Mouse (Mus musculus) kidney, postnatal 14 days (tissue): ENCODE results near the gene Angptl6.

Experiments used
- DNase-seq: peaks from one replicate; pipeline ENCODE4 v3.0.0; 2022; ENCODE audit warnings: mixed read lengths

Gene Angptl6

GRCm38 (mm10) chr9:20878710-20879065, 839 bp downstream of the Angptl6 start:
- no peak for DNase-seq

DNA sequence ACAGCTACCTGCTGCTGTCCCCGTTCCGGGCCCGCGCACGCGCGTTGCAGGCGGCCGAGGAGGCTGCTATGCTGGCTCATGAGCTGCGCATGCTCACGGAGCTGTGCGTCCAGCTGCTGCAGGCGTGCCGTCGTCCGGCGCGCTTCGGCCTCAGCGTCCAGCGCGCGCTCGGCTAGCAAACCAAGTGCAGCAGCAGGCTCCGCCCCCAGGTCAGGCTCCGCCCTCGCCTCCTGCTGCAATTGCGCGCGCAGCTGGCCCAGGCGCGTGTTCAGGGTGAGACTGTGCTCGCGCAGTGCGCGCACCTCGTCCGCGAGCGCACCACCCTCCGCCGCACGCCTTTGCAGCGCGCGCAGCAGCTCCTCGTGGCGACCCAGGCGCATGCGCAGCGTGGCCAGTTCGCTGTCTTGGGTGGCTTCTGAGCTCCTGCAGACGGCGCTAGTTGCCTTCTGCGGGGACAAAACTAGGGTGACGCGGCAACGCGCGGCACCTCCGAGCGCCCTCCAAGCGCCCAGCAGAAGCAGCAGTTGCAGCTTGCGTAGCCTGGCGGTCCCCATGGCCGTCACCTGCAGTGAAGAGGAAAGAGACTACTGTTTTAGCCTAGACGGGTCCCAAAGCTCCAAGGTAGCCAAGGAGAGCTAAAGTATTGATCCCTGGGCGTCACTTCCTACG, 1.4 kb downstream of the Angptl6 start:
- DNase-seq = peak; percentile 100

DNA sequence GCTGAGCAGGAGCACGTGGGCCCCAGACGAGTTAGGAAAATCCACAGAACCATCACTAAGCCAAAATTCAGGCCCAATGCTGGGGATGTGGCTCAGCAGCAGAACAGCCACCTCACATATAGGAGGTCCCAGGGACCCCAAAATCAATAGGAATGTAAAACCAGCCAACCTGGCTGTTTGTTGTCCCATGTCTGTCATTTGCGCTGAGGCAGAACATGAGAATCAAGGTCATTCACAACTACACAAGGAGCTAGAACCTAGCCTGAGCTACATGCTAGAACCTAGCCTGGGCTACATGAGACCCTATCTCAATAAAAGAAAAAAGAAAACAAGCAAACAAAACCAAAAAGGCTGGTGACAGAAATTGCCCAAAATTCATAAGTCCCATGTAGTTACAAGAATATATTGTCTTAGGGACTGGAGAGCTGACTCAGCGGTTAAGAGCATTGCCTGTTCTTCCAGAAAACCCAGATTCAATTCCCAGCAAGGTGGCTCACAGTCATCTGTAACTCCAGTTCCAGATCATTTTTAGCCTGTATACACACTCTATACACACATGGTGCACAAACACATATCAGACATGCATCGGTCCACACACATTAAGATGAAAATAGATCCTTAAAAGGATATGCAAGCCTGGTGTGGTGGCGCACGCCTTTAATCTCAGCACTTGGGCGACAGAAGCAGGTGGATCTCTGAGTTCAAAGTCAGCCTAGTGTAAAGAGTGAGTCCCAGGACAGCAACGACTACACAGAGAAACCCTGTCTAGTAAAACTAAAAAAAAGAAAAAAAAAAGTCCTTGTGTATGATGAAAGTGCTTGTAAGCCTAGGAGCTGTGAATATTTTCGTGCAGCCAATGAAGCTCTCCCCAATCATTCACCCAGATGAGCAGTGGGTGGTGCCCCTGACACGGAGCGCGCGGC, 2.1 kb downstream of the Angptl6 start:
- DNase-seq = no peak

DNA sequence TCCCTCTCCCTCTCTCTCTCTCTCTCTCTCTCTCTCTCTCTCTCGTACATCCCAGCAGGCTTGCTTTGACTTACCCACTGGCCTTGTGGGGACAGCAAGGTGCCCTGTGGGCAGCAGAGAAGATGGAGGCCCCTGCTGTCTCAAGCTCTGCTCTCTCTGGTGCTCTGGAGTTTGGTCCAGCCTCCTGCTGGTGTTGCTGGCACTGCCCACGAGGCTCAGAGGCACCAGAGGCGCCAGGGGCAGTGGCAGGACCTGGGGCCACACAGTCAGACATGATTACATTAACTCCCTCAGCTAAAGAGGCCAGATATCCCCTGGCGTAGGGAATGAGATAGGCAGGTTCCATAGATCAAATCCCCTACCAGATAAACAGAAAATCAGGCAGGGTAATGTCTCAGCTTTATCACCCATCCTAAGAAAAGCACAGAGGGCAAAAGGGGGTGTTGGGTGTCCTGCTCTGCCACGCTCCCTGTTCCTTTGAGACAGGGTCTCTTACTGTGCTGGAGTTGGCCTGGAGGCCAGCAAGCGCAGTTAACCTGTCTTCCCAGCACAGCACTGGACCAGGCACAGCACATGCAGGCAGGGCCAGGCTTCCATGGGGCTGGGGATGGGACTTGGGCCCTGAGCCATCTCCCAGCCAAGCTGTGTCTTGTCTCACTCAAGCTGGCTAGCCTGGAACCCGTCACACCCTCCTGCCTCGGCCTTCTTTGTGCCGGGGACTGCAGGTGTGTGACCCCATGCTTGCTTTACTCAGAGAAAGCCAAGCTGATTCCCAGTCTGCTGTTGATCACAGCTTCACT, 3.0 kb downstream of the Angptl6 start:
- no peak for DNase-seq

GRCm38 (mm10) chr9:20875021-20875790, 4.3 kb downstream of the Angptl6 start:
- DNase-seq = no peak

DNA sequence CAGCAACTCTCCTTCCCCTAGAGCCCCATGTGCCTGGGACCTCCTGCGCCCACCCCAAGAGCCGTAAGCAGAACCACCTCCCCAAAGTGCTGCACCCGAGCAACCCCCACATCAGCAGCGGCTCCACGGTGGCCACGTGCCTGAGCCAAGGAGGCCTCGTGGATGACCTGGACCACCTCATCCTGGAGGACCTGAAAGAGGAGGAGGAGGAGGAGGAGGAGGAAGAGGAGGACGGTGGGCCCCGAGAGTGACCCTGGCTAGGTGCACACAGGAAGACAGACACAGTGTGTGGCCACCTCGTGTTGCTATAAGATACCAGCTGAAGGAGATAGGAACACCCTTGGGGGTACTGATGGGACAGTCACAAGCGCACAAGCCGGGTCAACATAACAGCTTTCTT, 6.0 kb downstream of the Angptl6 start:
- DNase-seq = no peak

DNA sequence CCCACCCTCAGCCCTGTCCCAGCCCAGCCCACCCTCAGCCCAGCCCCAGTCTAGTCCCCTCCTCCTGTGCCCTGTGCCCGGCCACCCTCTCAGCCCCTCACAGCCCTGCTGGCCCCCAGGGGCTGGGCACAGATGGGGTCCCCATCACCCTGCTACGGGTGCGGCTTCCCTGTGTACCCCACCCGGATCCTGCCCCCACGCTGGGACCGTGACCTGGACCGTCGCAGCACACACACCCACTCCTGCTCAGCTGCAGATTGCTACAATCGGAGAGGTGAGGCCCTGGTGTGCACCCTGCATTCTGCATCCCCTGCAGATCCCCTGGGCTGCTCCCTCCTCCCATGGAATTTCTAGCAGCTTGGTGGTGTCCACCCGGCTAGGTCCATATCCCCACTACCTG, 6.5 kb downstream of the Angptl6 start:
- DNase-seq = no peak

DNA sequence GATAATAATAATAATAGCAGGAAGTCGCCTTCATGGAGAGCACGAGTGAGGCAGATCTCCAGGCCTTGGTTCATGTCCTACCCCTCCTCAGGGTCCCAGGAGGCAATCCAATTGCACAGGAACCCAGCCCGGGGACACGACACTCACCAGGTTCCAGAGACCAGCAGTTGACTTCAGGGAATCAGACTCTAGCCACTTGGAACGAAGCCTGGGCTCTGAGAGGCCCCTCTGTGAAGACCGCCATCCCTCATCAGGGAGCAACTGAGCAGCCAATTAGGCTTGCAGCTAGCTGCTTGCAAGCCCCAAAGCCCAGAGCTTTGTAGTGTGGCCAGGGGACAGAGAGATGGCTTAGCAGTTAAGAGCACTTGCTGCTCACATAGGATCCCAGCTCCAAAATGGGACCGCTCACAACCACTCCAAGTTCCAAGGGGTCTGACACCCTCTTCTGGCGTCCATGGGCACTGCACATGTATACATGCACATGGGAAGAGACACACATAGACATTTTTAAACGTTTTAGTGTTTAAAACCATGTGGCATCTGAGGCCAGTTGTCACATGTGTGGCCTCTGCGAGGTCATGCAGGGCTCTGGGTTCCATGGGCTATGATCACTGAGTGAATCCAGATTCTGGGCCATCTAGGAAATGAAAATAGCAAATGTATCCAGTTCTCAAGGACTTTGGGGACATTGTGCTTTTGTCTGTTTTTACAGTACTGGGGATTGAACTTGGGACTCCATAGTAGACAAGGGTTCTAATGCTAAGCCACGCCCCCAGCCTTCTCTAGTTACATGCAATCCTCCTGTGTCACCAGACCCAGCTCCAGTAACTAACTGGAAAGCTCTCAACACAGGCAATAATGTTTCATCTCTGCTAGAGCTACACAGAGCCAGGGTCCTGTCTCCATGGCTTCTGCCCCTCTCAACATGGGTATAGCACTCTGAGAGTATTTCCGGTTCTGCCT, 9.0 kb downstream of the Angptl6 start:
- DNase-seq = no peak

GRCm38 (mm10) chr9:20869246-20869645, 10.3 kb downstream of the Angptl6 start:
- DNase-seq = no peak

- peak; percentile 69 for DNase-seq
Observed at GRCm38 (mm10) chr9:20868448-20869001, 11.0 kb downstream of the Angptl6 start, which contains the start of gene A230050P20Rik. Gene A230050P20Rik (plus strand): TSS chr9:20868642.

- DNase-seq = no peak
Observed at GRCm38 (mm10) chr9:20866879-20867278, 12.6 kb downstream of the Angptl6 start.

DNA sequence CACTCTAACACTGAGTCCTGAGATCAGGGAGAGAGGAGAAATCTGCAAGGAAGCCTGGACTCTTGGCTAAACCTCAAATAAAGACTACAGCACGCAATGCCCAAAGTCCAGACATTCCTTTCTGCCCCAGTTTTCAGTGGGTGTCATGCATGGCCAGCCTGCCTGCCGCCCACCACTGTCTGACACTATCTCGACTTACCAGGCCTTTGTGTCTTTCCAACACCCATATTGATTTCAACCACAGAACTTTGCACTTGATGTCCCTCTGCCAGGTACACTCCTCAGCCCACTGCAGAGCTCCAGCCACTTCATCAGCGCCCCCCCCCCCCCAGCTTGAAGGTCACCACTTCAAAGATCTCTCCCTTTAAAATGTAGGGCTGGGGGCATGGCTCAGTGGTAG, 17.3 kb downstream of the Angptl6 start:
- no peak for DNase-seq

DNA sequence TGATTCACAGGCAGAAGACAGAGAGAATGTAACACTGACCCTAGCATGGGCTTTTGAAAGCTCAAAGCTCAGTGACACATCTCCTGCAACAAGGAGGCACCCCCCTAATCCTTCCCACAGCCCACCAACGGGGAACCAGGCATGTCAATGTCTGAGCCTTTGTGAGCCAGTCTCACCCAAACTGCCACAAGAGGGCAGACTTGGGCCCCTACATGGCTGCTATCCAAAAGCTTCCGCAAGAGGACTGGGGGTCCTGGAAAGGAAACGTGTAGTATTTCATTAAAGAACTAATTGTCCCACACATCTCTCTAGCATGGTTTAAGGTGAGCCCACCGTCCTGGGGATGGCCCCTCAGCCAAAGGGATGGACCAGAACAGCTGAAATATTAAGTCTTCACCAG, 17.7 kb downstream of the Angptl6 start:
- no peak for DNase-seq

DNA sequence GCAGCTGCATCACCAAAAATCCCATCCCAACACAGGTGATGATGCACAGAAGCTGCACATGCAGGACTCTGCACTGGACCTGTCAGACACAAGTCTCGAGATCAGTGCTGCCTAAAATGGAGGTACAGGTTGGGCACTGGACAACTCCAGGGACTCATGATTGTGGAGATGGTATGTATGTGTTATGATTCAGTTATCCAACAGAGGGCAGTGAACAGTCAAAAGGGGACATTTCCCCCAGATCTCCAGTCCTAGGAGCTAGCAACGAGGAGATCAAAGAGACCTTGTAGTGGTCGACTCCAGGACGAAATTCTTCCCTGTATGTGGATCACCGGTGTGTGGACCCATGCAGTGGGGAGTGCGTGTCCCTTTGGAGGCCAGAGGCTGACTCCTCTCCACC, 19.6 kb downstream of the Angptl6 start:
- no peak for DNase-seq

DNA sequence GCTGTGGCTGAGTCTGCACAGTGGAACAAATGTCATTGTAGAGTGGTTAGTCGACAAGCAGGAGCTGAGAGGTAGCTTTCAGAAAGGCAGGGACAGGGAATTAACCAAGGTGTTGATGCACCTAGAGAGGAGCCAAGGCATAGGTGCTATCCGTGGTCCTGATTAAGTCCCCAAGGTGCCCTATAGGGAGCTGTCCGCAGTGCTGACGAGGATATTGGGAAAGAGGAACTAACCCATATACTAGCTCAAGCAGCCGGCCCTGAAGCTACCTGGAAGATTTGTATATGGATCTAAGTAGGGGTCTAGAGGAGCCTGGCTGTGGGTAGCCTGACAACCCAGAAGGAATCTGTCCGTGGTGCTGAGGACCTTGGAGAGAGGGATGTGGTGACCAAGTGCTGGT, 22.4 kb downstream of the Angptl6 start:
- DNase-seq = peak; percentile 68

DNA sequence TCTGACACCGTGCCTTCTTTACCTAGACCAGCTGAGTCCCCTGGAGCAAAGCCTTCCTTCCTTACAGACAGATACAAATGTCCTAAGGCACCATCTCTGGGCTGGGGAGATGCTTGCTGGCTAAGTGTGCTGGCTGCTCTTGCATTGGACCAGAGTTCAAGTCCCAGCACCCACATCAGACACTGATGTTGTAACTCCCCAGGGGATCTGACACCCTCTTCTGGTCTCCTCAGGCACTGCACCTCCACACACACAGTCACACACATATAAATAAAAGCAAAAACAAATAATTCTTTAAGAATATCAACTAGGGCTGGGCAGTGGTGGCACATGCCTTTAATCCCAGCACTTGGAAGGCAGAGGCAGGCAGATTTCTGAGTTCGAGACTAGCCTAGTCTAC, 29.3 kb downstream of the Angptl6 start:
- no peak for DNase-seq

DNA sequence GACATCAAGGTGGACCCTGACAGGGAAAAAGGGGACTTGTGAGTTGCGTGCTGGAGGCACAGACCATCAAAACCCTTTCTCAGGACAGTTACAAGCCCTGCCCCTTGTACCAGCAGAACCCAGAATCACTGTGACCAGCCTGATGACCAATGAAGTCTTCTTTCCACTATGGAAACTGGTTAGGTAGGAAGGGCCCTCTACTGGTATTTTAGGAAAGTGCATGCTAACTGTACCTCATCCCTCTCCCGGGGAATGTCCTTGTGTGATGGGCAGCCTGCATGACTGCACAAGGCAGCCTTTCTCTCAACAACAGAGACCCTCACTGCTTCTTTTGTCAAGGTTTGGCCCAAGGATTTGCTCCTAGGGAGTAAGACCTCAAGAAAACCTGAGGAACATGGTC, 36.9 kb downstream of the Angptl6 start:
- peak; percentile 12 for DNase-seq

GRCm38 (mm10) chr9:20842211-20842610, 37.3 kb downstream of the Angptl6 start:
- no peak for DNase-seq

GRCm38 (mm10) chr9:20838931-20839330, 40.6 kb downstream of the Angptl6 start:
- DNase-seq = no peak

GRCm38 (mm10) chr9:20837184-20837947, 42.2 kb downstream of the Angptl6 start:
- no peak for DNase-seq
